Mouse (Mus musculus) E14TG2a.4 (cell line): ENCODE measurements at regions not wholly inside any gene's neighbourhood (a gene's known extent, or its start where the extent isn't known, plus 50 kb on each side); places are given as distances from the start of the nearest gene placed in this dataset.
A peak's percentile ranks its signal among the peaks of the same experiment; 100 is the strongest.

Experiments used
- H3K27me3 ChIP-seq: 2 replicates; pipeline ENCODE4 v1.6.1; 2014; ENCODE audit warnings: low read length, control low read depth; ENCODE audit not compliant: insufficient read depth
- H3K36me3 ChIP-seq: 2 replicates; pipeline ENCODE4 v1.6.1; 2014; ENCODE audit warnings: low read length, control low read depth; ENCODE audit not compliant: insufficient read depth
- H3K4me1 ChIP-seq: replicated peaks from 2 replicates; pipeline ENCODE4 v1.6.1; 2014; ENCODE audit warnings: low read depth, low read length, control low read depth
- H3K4me3 ChIP-seq: replicated peaks from 2 replicates; pipeline ENCODE4 v1.5.1; 2014; ENCODE audit warnings: mild to moderate bottlenecking, low read length
- H3K9me3 ChIP-seq: 2 replicates; pipeline ENCODE4 v1.6.1; 2014; ENCODE audit warnings: low read length, control low read depth
- CTCF ChIP-seq: conservative IDR thresholded peaks from 2 replicates; pipeline ENCODE4 v1.5.1; 2014; ENCODE audit warnings: low read length
- NANOG ChIP-seq: IDR thresholded peaks from 2 replicates; pipeline ENCODE4 v1.6.1; 2014; ENCODE audit warnings: borderline replicate concordance, low read length, mixed read lengths
- POU5F1 ChIP-seq: IDR thresholded peaks from 2 replicates; pipeline ENCODE4 v1.6.1; 2014; ENCODE audit warnings: low read length, borderline replicate concordance

GRCm38 (mm10) chr10:122558660-122559059, 110.4 kb downstream of the Avpr1a start:
- H3K36me3 ChIP-seq: no peaks in the 10 kb centered on the region
- no peak for TF ChIP-seq NANOG
- TF ChIP-seq CTCF: no peak
- TF ChIP-seq POU5F1: no peak
- H3K27me3 ChIP-seq: no peaks in the 10 kb centered on the region
- no peak overlapping the region for H3K4me3 ChIP-seq
- H3K4me1 ChIP-seq: no peaks in the 10 kb centered on the region
- H3K9me3 ChIP-seq: no peaks in the 10 kb centered on the region

GRCm38 (mm10) chr10:122560001-122560695, 111.8 kb downstream of the Avpr1a start:
- TF ChIP-seq NANOG (no peak), CTCF (no peak), POU5F1 (no peak)
- no peak overlapping the region for H3K4me3 ChIP-seq

GRCm38 (mm10) chr10:122561924-122562323, 113.6 kb downstream of the Avpr1a start:
- Histone ChIP-seq H3K9me3 (no peaks in the 10 kb centered on the region), H3K27me3 (no peaks in the 10 kb centered on the region; the same call in 1 of the 2 replicates), H3K4me3 (no peak overlapping the region), H3K36me3 (no peaks in the 10 kb centered on the region), H3K4me1 (no peaks in the 10 kb centered on the region)
- TF ChIP-seq CTCF (no peak), POU5F1 (no peak), NANOG (no peak)

More at GRCm38 (mm10) chr10:122560001-122560695, 111.8 kb downstream of the Avpr1a start:
- no peaks in the 10 kb centered on the region for H3K36me3 ChIP-seq
- H3K27me3 ChIP-seq: no peaks in the 10 kb centered on the region; the same call in 1 of the 2 replicates
- H3K4me1 ChIP-seq: no peaks in the 10 kb centered on the region
- no peaks in the 10 kb centered on the region for H3K9me3 ChIP-seq

- H3K4me3 ChIP-seq: no peak overlapping the region
- no peaks in the 10 kb centered on the region; the same call in 1 of the 2 replicates for H3K27me3 ChIP-seq
- TF ChIP-seq CTCF (no peak), POU5F1 (no peak), NANOG (no peak)
- H3K36me3 ChIP-seq: no peaks in the 10 kb centered on the region
- no peaks in the 10 kb centered on the region for H3K4me1 ChIP-seq
- no peaks in the 10 kb centered on the region for H3K9me3 ChIP-seq
These were observed 114.2 kb downstream of the Avpr1a start for GRCm38 (mm10) chr10:122562542-122562941.

GRCm38 (mm10) chr10:122563973-122564372, 114.6 kb upstream of the Ppm1h start:
- TF ChIP-seq CTCF (no peak), NANOG (no peak), POU5F1 (no peak)
- no peaks in the 10 kb centered on the region for H3K4me1 ChIP-seq
- H3K36me3 ChIP-seq: no peaks in the 10 kb centered on the region
- no peaks in the 10 kb centered on the region; the same call in 1 of the 2 replicates for H3K27me3 ChIP-seq
- H3K4me3 ChIP-seq: no peak overlapping the region
- no peaks in the 10 kb centered on the region for H3K9me3 ChIP-seq

GRCm38 (mm10) chr10:122564473-122564872, 114.1 kb upstream of the Ppm1h start:
- no peak for TF ChIP-seq POU5F1
- no peak for TF ChIP-seq NANOG
- no peak for TF ChIP-seq CTCF
- Histone ChIP-seq H3K9me3 (no peaks in the 10 kb centered on the region), H3K4me1 (no peaks in the 10 kb centered on the region), H3K4me3 (no peak overlapping the region), H3K36me3 (no peaks in the 10 kb centered on the region), H3K27me3 (no peaks in the 10 kb centered on the region; the same call in 1 of the 2 replicates)

GRCm38 (mm10) chr10:122566601-122567000, 112.0 kb upstream of the Ppm1h start:
- no peak for TF ChIP-seq POU5F1
- TF ChIP-seq NANOG: no peak
- peak; percentile 45 for TF ChIP-seq CTCF
- no peak overlapping the region for H3K4me3 ChIP-seq
- no peaks in the 10 kb centered on the region for H3K9me3 ChIP-seq
- no peaks in the 10 kb centered on the region for H3K4me1 ChIP-seq
- H3K27me3 ChIP-seq: no peaks in the 10 kb centered on the region; the same call in 1 of the 2 replicates
- no peaks in the 10 kb centered on the region for H3K36me3 ChIP-seq

- no peaks in the 10 kb centered on the region for H3K9me3 ChIP-seq
- TF ChIP-seq POU5F1: no peak
- TF ChIP-seq NANOG: no peak
- no peak for TF ChIP-seq CTCF
- H3K4me3 ChIP-seq: no peak overlapping the region
These were observed 108.9 kb upstream of the Ppm1h start for GRCm38 (mm10) chr10:122569546-122570202.

More at GRCm38 (mm10) chr10:122569546-122570202, 108.9 kb upstream of the Ppm1h start:
- Histone ChIP-seq H3K36me3 (no peaks in the 10 kb centered on the region), H3K4me1 (peaks cover 6% of the 10 kb centered on the region; the same call in 1 of the 2 replicates), H3K27me3 (no peaks in the 10 kb centered on the region; the same call in 1 of the 2 replicates)
